In genomic region chr1:40361596-40361995, GRCm38 (mm10) we compare ENCODE assay signal across 27 mouse cellular contexts.
"Had no signal": no experiment of that assay in that cellular context is flagged by ENCODE, and none has a peak within 500 bp of the region (broad histone marks: within the 10 kb centered on the region; RNA-seq: fewer than 3 reads in every experiment).

No protein-coding gene starts in this region.

- H3K4me3 ChIP-seq: heart, adult 2 months; heart, embryonic 13.5 days; heart, embryonic 15.5 days; hindbrain, embryonic 10.5 days; hindbrain, embryonic 12.5 days; intestine, embryonic 15.5 days; kidney, embryonic 15.5 days; limb, embryonic 13.5 days; limb, embryonic 15.5 days; liver, embryonic 12.5 days had no signal

- H3K27me3 ChIP-seq: heart, embryonic 13.5 days; heart, embryonic 15.5 days; hindbrain, embryonic 12.5 days; intestine, embryonic 15.5 days; kidney, embryonic 15.5 days; limb, embryonic 15.5 days; liver, embryonic 12.5 days had no signal

- DNase-seq: gastrocnemius, postnatal 10 days; gastrocnemius, postnatal 25 days; heart, adult 2 months; heart, postnatal 4 days; kidney, adult 2 months; kidney, adult 9 months; kidney, postnatal 14 days; kidney, postnatal 36 days; layer of hippocampus, adult 9-11 months; layer of hippocampus, postnatal 36 days; left cerebral cortex, postnatal 4 days had no signal

- H3K9ac ChIP-seq: heart, embryonic 13.5 days; heart, embryonic 15.5 days; hindbrain, embryonic 12.5 days; hindbrain, embryonic 14.5 days; intestine, embryonic 15.5 days; kidney, embryonic 15.5 days; limb, embryonic 13.5 days; limb, embryonic 15.5 days; liver, embryonic 12.5 days; liver, embryonic 14.5 days had no signal

- H3K4me2 ChIP-seq: heart, embryonic 11.5 days; heart, embryonic 13.5 days; heart, embryonic 15.5 days; hindbrain, embryonic 12.5 days; hindbrain, embryonic 14.5 days; intestine, embryonic 15.5 days; kidney, embryonic 15.5 days; limb, embryonic 13.5 days; limb, embryonic 15.5 days; liver, embryonic 12.5 days had no signal

- ATAC-seq: hindbrain, embryonic 16.5 days; inflammation-experienced regulatory T-cells, adult 6 months; intestine, embryonic 15.5 days; intestine, postnatal 0 days; liver, embryonic 12.5 days had no signal

- H3K9me3 ChIP-seq: heart, embryonic 13.5 days; heart, embryonic 15.5 days; hindbrain, embryonic 10.5 days; hindbrain, embryonic 12.5 days; intestine, embryonic 15.5 days; kidney, embryonic 15.5 days; limb, embryonic 13.5 days; limb, embryonic 15.5 days; liver, embryonic 12.5 days had no signal

- H3K36me3 ChIP-seq: heart, embryonic 13.5 days; heart, embryonic 15.5 days; hindbrain, embryonic 10.5 days; hindbrain, embryonic 12.5 days; intestine, embryonic 15.5 days; kidney, embryonic 15.5 days; limb, embryonic 13.5 days; limb, embryonic 15.5 days; liver, embryonic 12.5 days had no signal

- H3K27ac ChIP-seq: heart, adult 2 months; heart, embryonic 13.5 days; heart, embryonic 15.5 days; hindbrain, embryonic 10.5 days; hindbrain, embryonic 12.5 days; hindbrain, embryonic 14.5 days; intestine, embryonic 15.5 days; kidney, embryonic 15.5 days; kidney, postnatal 0 days; limb, embryonic 13.5 days; limb, embryonic 15.5 days; liver, embryonic 12.5 days; liver, embryonic 14.5 days had no signal
